Mouse (Mus musculus): ENCODE data around the gene Spata2.
A peak's percentile ranks its signal among the peaks of the same experiment; 100 is the strongest.

Spata2 gene

GRCm38 (mm10) chr2:167508569-167508968 lies 15.9 kb upstream of the Spata2 start:
- no peak for DNase-seq (ENCODE audit: low spot score)

- no peak for DNase-seq (ENCODE audit: low spot score)
Measured at GRCm38 (mm10) chr2:167507719-167508385, 15.2 kb upstream of the Spata2 start.

DNA sequence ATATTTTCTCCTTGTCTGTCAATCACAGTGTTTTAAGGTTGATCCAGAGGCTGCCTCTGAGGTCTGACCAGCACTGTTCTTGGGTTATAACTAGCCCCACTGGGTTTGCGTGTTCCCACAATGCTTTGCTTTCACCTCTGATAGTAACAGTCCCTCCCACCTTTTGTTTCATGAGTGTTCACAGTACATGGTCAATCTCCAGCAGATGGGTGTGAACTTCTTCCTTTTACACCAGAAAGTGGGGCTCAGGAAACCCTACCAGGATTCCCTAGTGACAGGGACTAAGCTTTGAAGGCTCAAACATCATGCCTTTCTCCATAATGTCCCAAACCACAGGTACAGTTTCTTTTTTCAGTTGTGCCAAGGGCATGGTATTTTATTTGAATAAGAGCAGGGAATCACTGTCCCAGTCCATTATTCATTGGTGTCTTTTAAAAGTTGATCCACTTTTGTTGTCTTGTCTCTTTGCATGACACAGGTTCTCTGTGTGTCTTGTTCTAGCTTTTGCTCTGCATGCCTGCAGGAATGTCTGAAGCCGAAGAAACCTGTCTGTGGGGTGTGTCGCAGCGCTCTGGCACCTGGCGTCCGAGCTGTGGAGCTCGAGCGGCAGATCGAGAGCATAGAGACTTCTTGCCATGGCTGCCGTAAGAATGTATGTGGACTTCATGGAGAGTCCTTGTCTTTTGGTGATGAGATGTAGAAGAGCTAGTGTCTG lies 14.0 kb upstream of the Spata2 start:
- no peak for DNase-seq (ENCODE audit: low spot score)

DNA sequence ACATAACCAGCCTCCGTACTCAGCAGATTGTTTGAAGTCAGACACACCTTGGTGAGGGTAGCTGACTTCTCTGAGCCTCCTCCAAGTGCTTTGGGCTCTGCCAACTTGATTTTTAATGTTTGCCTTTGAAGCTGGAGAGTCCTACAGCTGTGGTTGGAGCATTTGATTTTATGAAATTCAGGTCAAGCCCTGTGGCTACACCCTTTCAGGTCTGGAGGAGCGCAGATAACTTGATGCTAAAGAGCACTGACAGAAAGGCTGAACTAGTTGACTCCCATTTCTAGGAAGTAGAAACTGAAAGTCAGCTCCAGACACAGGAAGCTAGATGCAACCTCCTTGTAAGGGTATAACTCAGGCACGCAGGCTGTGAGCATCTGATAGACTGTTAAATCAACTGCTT lies 12.4 kb upstream of the Spata2 start:
- no peak for DNase-seq (ENCODE audit: low spot score)

- DNase-seq (ENCODE audit: low spot score): no peak
Measured at GRCm38 (mm10) chr2:167503896-167504349, 11.2 kb upstream of the Spata2 start.

DNA sequence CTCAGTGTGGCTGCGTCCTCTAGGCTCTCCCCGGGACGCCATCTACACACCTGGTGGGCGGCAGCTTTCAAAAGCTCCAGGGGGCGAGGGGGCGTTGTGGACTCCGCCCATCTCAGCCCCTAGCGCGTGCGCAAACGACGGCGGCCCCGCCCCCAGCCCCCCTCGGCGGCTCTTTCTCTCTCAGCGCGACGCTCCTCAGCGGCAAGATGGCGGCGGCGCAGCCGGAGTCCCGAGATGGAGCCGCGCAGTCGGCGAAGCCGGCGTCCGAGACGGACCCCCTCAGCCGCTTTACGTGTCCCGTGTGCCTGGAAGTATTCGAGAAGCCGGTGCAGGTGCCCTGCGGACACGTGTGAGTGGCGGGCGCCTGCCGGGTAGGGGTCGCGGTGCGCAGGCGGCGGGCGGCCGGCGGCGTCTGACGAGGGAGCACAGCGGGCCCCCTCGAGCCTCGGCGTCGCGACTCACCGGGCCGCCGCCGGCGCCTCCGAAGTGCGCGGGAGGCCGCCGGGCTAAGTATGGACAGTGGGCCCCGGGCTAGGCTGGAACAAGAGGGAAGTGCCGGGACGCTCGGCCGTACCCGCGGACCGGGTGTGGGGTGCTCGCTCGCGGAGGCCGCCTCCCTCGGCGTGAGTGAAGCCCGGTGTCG lies 10.7 kb upstream of the Spata2 start:
- peak; percentile 68 for DNase-seq (ENCODE audit: low spot score)

DNA sequence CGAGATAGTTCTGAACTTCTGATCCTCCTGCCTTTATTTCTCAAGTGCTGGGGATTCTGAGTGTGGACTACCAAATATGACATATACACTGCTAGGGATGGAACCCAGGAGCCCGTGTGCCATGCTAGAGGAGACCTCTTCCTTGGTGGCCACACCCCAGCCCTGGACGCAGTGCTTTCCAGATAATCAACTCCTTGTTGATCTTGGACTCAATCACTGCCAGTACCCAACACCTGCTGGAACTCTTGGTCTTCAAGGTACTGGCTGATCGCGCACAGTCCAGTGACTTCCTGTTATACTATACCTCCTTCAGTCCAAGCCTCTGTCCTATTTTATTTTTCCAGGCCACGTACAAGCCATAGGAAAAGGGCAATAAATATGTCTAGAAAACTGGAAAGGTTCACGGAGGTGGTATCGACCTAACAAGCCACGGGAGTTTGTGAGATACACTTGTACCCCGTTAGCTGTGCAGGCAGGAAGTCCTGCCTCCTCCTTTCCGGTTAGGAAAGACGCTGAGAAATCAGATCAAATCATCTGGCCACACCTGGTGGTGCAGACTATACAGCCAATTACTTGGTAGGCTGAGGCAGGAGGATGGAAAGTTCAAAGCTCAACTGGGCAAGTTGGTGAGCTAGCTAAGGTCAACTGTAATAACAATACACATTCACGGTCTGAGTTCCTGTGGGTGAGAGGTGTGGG lies 10.0 kb upstream of the Spata2 start:
- DNase-seq (ENCODE audit: low spot score): no peak

DNA sequence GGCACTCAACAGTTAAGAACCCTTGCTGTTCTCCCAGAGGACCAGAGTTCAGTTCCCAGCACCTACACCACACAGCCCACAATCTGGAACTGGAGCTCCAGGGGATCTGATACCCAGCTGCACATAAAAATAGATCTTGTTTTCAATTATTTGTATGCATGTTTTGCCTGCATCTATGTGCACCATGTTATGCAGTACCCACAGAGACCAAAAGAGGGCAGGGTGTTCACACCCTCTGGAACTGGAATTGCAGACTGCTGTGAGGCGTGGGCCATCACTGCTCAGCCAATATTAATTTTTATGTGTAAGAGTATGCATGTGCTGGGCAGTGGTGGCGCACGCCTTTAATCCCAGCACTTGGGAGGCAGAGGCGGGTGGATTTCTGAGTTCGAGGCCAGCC lies 4.6 kb upstream of the Spata2 start:
- DNase-seq (ENCODE audit: low spot score): no peak

- no peak for DNase-seq (ENCODE audit: low spot score)
Measured at GRCm38 (mm10) chr2:167496437-167496836, 3.8 kb upstream of the Spata2 start.

DNA sequence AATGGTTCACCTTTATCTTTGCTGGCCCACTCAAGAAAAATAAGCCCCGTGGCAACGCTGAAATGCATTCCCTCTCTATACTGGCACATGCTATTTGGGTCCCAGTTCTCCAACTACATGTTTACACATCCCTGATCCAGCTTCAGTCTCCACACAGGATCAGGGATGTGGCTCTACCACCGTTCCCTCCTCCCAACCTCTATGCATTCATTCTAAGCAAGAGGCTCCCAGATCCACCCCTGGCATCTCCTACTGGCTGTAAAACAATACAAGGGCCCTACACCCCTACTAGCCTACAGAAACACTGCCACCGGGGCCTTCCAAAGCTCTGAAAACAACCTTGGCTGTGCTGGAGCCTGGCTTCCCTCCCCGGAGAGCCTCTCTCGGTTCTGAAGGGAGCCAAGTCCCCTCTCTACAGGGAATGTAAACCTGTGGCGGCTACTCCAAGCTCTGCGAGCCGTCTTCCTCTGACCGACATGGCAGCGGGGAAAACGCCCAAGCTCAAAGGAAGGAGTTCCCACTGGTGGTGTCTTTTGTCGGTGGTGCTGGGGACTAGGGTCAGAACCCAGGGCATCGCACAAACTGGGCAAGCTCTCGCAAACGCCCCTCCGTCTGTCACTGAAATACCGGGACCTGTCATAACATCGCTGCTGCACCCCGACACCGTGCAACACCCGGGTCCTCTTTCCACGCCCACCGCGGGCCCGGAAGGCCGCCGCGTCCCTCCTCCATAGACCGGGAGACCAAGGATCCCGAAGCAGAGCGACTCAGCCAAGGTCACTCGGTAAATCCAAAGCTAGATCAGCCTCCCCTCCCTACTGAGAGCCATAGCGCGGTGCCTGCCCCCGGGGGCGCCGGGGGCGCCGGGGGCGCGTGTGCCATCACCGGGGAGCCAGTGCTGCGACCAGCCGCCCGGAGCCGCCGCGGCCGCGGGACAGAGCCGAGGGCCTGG lies 654 bp downstream of the Spata2 start, which contains the start of gene Rnf114:
Gene Rnf114, plus strand, starts transcription at position 889 of the 952 bp plus-strand sequence.
- no peak for DNase-seq (ENCODE audit: low spot score)

DNA sequence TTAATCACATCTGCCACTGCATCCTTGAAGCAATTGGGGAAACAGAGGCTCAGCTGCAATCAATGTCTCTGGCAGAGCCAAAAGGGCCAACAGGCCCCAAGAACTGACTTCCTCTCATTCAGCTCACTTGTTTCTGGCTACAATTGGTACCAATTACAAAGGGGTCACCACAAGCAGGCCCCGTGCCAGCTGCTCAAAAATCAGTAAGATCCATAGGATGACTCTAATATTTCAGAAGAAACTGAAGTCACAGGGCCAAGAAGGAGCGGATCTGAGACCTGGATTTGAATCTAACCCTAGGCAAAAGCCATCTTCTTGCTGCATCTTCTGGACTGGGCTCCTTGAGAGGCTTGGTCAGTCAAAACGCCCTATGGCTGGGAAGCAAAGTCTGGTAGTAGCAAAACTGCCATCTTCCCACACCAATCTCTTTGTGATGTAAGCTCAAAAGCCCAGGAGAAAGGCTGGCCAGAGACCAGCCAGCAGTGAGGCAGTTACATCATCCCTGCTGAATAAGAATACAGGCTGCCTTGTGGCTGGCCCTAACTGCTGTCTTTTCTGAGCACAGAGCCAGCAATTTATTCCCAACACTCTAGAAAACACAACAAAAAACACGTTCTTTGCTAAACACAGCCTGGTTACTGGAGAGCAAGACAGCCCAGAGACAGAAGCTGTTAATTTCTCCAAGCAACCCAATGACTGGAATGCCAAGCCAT lies 1.7 kb downstream of the Spata2 start:
- DNase-seq (ENCODE audit: low spot score): no peak

DNA sequence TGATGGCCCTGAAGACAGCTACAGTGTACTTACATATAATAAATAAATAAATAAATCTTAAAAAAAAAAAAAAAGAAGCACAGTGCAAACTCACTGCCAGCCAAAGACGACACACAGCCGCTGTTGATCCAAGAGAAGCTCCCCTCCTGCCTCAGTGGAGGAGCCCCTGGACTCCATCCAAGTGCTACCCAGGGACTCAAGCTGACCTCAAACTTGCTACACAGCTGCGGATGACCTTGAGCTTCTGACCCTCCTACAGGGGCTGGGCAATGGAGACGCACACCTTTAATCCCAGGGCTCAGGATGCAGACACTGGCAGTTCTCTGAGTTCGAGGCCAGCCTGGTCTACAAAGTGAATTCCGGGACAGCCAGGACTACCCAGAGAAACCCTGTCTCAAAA lies 4.7 kb downstream of the Spata2 start:
- DNase-seq (ENCODE audit: low spot score): no peak

- DNase-seq (ENCODE audit: low spot score): no peak
Measured at GRCm38 (mm10) chr2:167487551-167487950, 5.1 kb downstream of the Spata2 start.

DNA sequence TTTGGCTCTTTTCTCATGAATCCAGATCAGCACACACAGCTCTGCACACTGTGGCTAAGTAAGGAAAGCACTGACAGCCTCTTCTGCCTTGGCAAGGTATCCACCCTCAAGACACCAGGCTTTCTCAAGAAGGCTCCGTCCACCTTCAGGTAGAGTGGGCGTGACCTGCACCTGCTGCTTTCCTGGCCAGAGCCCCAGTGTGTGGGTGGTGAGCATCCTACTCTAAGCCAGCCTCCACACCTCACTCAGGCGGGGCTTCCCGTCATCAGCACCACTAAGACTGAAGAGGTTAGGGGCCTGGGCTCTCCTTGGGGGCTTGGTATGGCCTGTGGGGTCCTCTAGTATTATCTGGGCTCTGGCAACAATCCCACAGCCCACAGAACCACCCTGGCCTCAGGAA lies 6.1 kb downstream of the Spata2 start:
- DNase-seq (ENCODE audit: low spot score): no peak

- DNase-seq (ENCODE audit: low spot score): peak; percentile 47
Measured at GRCm38 (mm10) chr2:167485501-167486377, 6.9 kb downstream of the Spata2 start.

DNA sequence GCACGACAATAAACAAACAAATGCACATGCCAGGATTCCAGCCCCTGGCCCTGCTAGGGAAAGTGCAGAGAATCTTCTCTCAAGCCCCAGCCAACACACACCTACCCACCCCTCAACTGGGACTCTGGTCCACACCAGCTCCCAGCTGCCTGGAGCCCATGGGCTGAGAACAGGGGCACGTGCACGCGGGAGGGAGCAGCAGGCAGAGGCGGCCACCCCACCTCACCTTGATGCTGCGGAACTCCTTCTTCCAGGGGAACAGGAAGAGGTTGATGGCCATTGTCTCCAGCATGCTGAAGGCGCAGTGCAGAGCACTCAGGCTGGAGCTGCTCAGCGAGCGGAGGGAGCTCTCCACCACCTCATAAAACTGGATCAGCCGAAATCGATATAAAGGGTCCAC lies 7.8 kb downstream of the Spata2 start:
- DNase-seq (ENCODE audit: low spot score): no peak

DNA sequence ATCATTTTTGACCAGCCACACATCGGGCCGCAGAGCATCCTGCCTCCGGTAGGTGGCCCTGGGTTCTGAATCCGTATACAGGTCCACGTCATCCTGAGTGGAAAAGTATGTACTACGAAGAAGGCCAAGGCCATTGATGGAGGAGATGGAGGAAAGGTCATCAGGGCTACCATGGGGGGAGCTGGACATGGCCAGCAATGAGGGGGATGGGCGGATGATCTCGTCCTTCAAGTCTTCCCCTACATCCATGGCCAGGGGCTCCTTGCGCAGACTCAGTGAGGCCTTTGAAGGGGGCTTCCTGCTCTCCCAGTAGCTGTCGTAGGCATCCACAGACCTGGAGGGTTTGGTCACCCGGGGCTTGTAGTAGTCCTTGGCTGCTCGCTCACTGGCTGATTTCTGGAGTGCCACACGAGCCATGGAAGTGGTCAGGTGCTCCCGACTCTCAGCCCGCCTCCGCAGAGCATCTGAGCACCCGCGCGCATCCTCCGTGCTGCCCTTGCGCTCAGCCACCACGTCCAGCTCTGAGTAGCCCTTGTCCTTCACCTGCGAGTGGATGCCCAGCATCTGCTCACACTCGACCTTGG lies 8.8 kb downstream of the Spata2 start:
- DNase-seq (ENCODE audit: low spot score): no peak

DNA sequence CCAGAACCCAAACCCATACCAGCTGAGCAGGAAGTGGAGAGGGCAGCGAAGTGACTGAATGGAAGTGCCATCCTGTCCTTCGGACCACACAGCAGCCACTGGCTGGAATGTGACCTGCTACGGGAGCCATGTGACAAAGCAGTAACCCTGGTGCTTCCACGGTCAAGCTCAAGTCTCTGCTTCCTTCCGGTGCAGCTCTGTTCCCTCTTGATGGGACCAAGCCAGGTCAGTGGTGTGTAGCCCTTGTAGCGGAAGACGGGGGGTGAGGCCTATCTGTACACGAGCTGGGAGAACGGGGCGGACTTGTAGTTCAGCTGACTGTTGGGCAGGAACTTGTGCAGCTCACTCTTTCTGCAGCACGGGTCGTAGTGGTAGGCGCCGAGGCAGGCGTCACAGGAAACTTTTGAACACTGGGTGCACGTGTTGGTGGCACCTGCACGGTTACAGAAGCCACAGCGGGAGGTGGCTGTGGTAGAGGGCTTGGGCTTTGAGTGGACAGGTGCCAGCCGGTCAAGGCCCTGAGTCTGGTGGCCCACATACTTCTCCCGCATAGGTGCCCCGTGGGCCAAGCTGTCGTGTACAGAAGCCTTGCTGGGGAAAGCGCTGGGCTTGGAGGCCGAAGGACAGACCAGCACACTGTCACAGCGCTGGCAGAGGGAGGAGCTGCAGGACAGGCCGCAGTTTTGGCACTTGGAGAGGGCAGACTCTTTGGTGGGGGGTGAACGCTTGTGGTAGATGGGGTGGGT lies 9.4 kb downstream of the Spata2 start:
- DNase-seq (ENCODE audit: low spot score): no peak

GRCm38 (mm10) chr2:167482681-167483080 lies 10.0 kb downstream of the Spata2 start:
- no peak for DNase-seq (ENCODE audit: low spot score)
